Mouse (Mus musculus): Measurements from ENCODE around the gene Polr2m. TPM values are rescaled to one million over a fixed set of nuclear protein-coding genes. Genes with fewer than 3 reads are reported as not detected.
A peak's percentile ranks its signal among the peaks of the same experiment; 100 is the strongest.

The Polr2m gene
- polyA plus RNA-seq (2014; fragmentation: Nextera tagmentation; extraction: Ambion mirVana) = 260 and 294 TPM in 2 replicates

DNA sequence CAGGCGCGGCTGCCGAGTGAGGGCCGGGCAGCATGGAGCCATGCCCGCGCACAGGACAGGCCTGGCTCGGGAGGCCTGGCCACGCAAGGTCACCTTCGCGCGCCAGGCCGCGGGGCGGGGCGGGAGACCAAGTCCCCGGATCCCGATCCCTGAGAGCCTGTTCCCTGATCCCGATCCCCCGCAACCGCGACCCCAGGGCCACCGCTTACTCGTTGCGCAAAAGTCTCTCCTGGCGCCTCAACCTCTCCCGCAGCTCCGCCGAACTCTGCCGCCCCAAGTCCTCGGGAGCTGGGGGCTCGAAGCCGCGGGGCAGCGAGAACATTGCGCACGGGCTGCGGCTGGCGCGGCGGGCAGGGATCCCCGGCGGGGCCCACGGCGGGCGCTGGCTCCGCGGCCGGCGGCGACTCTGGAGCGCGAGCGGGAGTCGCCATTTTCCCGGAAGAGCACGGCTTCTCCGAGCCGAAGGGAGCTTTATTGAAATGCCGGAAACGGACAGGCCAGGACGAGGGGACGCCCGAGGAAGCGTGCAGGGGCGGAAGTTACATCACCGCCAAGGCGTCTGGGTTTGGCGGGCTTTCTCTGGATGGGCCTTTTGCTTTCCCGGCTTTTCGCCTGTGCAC lies at the start of gene Polr2m:
TSS of gene Polr2m (minus strand) at position 461 of the 620 bp plus-strand sequence.
- DNase-seq (ENCODE audit: low spot score) = peak; percentile 92
- peak within 1 kb of the TSS; percentile 87 for H3K4me2 ChIP-seq
- peak within 1 kb of the TSS; percentile 98 for H3K4me3 ChIP-seq (ENCODE audit: low read depth, low read length)
- no peaks in the 10 kb centered on the region for H3K9me3 ChIP-seq (ENCODE audit: control insufficient read depth, low read length)
- peak; percentile 96 for ATAC-seq (replicated peaks; ENCODE audit: low FRiP score)
- H3K27me3 ChIP-seq (replicated peaks; ENCODE audit: control insufficient read depth, insufficient read depth, low read length) = no peaks in the 10 kb centered on the region
- peak within 1 kb of the TSS; percentile 91 for H3K27ac ChIP-seq (ENCODE audit: low read depth, low read length)
- peaks cover 27% of the 10 kb centered on the region for H3K36me3 ChIP-seq (ENCODE audit: control insufficient read depth, insufficient read depth, low read length)
- peaks cover 13% of the 10 kb centered on the region for H3K4me1 ChIP-seq (replicated peaks; ENCODE audit: control insufficient read depth, insufficient read depth, low read length)
- under 1% methylated on average over 70 of the region's 70 CpGs for WGBS
- H3K9ac ChIP-seq (ENCODE audit: low read depth, low read length) = peak within 1 kb of the TSS; percentile 100

DNA sequence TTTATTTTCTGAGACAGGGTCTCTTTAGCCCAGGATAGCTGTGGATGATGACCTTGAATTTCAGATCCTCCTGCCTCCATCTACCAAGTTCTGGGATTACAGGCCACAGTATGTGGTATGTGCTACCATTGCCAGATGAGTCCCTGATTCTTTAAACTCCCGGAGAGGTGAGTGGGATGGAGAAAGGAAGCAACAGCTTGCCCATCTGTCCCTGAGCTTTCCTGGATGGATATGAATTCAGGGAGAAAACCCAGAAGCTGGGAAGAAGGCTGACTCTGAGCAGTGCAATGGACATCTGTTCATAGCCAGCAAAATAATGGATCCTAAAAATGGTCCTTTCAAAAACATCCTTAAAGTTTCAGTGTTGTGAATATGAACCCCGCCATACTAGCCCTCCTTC lies 49.3 kb upstream of the Polr2m start:
- WGBS = 87% methylated on average over 2 of the region's 2 CpGs
- no peaks in the 10 kb centered on the region for H3K27me3 ChIP-seq (replicated peaks; ENCODE audit: control insufficient read depth, insufficient read depth, low read length)
- 0 out of 2 replicates have a peak, but pooled peaks cover under 1% of the 10 kb centered on the region for H3K9me3 ChIP-seq (ENCODE audit: control insufficient read depth, low read length)
- no peak overlapping the region for H3K4me2 ChIP-seq
- DNase-seq (ENCODE audit: low spot score) = no peak
- H3K4me1 ChIP-seq (replicated peaks; ENCODE audit: control insufficient read depth, insufficient read depth, low read length) = no peaks in the 10 kb centered on the region
- no peaks in the 10 kb centered on the region for H3K36me3 ChIP-seq (ENCODE audit: control insufficient read depth, insufficient read depth, low read length)
- H3K4me3 ChIP-seq (ENCODE audit: low read depth, low read length) = no peak overlapping the region
- no peak for ATAC-seq (replicated peaks; ENCODE audit: low FRiP score)
- no peak overlapping the region for H3K27ac ChIP-seq (ENCODE audit: low read depth, low read length)
- H3K9ac ChIP-seq (ENCODE audit: low read depth, low read length) = no peak overlapping the region

GRCm38 (mm10) chr9:71529960-71530359 lies 44.2 kb upstream of the Polr2m start:
- 65% methylated on average over 2 of the region's 2 CpGs for WGBS
- H3K9ac ChIP-seq (ENCODE audit: low read depth, low read length) = no peak overlapping the region
- 0 out of 2 replicates have a peak, but pooled peaks cover 1% of the 10 kb centered on the region for H3K27me3 ChIP-seq (replicated peaks; ENCODE audit: control insufficient read depth, insufficient read depth, low read length)
- peaks cover 3% of the 10 kb centered on the region; the same call in 1 of the 2 replicates for H3K4me1 ChIP-seq (replicated peaks; ENCODE audit: control insufficient read depth, insufficient read depth, low read length)
- H3K4me3 ChIP-seq (ENCODE audit: low read depth, low read length) = no peak overlapping the region
- no peak overlapping the region for H3K4me2 ChIP-seq
- H3K36me3 ChIP-seq (ENCODE audit: control insufficient read depth, insufficient read depth, low read length) = no peaks in the 10 kb centered on the region
- no peak for DNase-seq (ENCODE audit: low spot score)
- no peak for ATAC-seq (replicated peaks; ENCODE audit: low FRiP score)
- 0 out of 2 replicates have a peak, but pooled peaks cover 2% of the 10 kb centered on the region for H3K9me3 ChIP-seq (ENCODE audit: control insufficient read depth, low read length)
- H3K27ac ChIP-seq (ENCODE audit: low read depth, low read length) = no peak overlapping the region

DNA sequence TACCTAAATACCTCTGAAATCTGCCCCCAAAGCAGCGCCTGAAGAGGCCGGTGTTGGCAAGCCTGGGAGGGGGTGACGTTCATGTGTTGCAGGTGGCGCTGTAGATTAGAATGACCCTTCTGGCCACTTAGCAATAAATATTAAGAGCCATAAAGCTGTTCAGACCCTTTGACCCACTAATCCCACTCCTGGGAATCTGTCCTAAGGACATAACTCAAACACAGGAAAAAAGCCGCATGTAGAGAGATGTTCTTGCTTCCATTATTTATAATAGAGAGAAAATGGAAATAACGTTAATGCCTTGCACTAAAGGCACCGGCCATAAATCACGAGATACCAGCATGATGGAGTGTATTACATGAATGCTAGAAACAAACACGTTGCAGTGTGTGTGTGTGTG lies 41.7 kb upstream of the Polr2m start:
- Histone ChIP-seq H3K36me3 (ENCODE audit: control insufficient read depth, insufficient read depth, low read length) (no peaks in the 10 kb centered on the region), H3K9ac (ENCODE audit: low read depth, low read length) (no peak overlapping the region), H3K4me1 (replicated peaks; ENCODE audit: control insufficient read depth, insufficient read depth, low read length) (peaks cover 3% of the 10 kb centered on the region; the same call in 1 of the 2 replicates), H3K9me3 (ENCODE audit: control insufficient read depth, low read length) (0 out of 2 replicates have a peak, but pooled peaks cover 2% of the 10 kb centered on the region), H3K27me3 (replicated peaks; ENCODE audit: control insufficient read depth, insufficient read depth, low read length) (0 out of 2 replicates have a peak, but pooled peaks cover 2% of the 10 kb centered on the region), H3K27ac (ENCODE audit: low read depth, low read length) (no peak overlapping the region), H3K4me3 (ENCODE audit: low read depth, low read length) (no peak overlapping the region), H3K4me2 (no peak overlapping the region)
- DNase-seq (ENCODE audit: low spot score) (no peak), ATAC-seq (replicated peaks; ENCODE audit: low FRiP score) (no peak)
- 67% methylated on average over 9 of the region's 9 CpGs for WGBS

- DNase-seq (ENCODE audit: low spot score) (no peak), ATAC-seq (replicated peaks; ENCODE audit: low FRiP score) (no peak)
- Histone ChIP-seq H3K9me3 (ENCODE audit: control insufficient read depth, low read length) (no peaks in the 10 kb centered on the region), H3K27me3 (replicated peaks; ENCODE audit: control insufficient read depth, insufficient read depth, low read length) (0 out of 2 replicates have a peak, but pooled peaks cover 2% of the 10 kb centered on the region), H3K36me3 (ENCODE audit: control insufficient read depth, insufficient read depth, low read length) (no peaks in the 10 kb centered on the region), H3K4me1 (replicated peaks; ENCODE audit: control insufficient read depth, insufficient read depth, low read length) (peaks cover 3% of the 10 kb centered on the region; the same call in 1 of the 2 replicates), H3K27ac (ENCODE audit: low read depth, low read length) (no peak overlapping the region), H3K4me3 (ENCODE audit: low read depth, low read length) (no peak overlapping the region), H3K4me2 (no peak overlapping the region), H3K9ac (ENCODE audit: low read depth, low read length) (no peak overlapping the region)
- 89% methylated on average over 4 of the region's 4 CpGs for WGBS
Measured at GRCm38 (mm10) chr9:71523901-71524300, 38.2 kb upstream of the Polr2m start.

DNA sequence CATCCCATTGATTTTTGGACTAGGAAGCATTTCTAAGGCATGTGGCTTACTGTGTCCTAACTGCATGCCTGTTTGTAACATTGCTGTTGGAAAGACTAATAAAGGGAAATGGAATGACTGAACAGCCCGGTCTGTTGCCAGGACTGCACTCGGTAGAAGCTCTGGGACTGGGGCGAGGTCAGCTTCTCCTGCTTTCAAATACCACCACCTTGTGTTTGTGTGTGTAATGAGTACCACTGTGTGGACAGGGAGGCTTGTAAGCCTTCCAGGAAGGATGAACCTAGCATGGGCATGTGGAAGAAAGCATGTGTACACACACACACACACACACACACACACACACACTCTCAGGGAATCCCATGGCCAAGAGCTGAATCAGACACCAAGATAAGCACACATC lies 34.1 kb upstream of the Polr2m start:
- Histone ChIP-seq H3K36me3 (ENCODE audit: control insufficient read depth, insufficient read depth, low read length) (no peaks in the 10 kb centered on the region), H3K9me3 (ENCODE audit: control insufficient read depth, low read length) (no peaks in the 10 kb centered on the region), H3K27me3 (replicated peaks; ENCODE audit: control insufficient read depth, insufficient read depth, low read length) (no peaks in the 10 kb centered on the region), H3K4me2 (no peak overlapping the region), H3K9ac (ENCODE audit: low read depth, low read length) (no peak overlapping the region), H3K4me3 (ENCODE audit: low read depth, low read length) (no peak overlapping the region), H3K27ac (ENCODE audit: low read depth, low read length) (no peak overlapping the region), H3K4me1 (replicated peaks; ENCODE audit: control insufficient read depth, insufficient read depth, low read length) (no peaks in the 10 kb centered on the region)
- DNase-seq (ENCODE audit: low spot score) (no peak), ATAC-seq (replicated peaks; ENCODE audit: low FRiP score) (no peak)
- 74% methylated on average over 3 of the region's 3 CpGs for WGBS

DNA sequence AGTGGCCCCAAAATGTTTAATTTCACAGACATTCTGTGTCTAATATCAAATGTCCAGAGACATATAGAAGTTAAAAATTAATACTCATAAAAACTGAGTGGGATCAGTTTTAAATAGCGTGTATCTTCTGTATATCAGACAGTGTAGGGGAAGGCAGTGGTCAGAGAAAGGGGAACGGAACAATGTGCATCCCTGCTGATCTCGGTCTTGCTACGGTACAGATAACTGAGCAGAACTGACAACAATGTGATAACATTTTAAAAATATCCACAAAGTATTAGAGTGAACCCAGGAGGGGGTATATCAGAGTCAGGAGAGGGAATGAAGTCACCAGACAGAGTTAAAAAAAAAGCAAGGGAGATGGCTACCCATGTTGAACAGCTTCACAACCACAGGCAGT lies 31.8 kb upstream of the Polr2m start:
- DNase-seq (ENCODE audit: low spot score) (no peak), ATAC-seq (replicated peaks; ENCODE audit: low FRiP score) (no peak)
- H3K27ac ChIP-seq (ENCODE audit: low read depth, low read length) = no peak overlapping the region
- no peaks in the 10 kb centered on the region for H3K27me3 ChIP-seq (replicated peaks; ENCODE audit: control insufficient read depth, insufficient read depth, low read length)
- H3K9me3 ChIP-seq (ENCODE audit: control insufficient read depth, low read length) = no peaks in the 10 kb centered on the region
- H3K36me3 ChIP-seq (ENCODE audit: control insufficient read depth, insufficient read depth, low read length) = no peaks in the 10 kb centered on the region
- H3K4me2 ChIP-seq = no peak overlapping the region
- no peak overlapping the region for H3K4me3 ChIP-seq (ENCODE audit: low read depth, low read length)
- WGBS = 50% methylated on average over 4 of the region's 4 CpGs
- no peaks in the 10 kb centered on the region for H3K4me1 ChIP-seq (replicated peaks; ENCODE audit: control insufficient read depth, insufficient read depth, low read length)
- H3K9ac ChIP-seq (ENCODE audit: low read depth, low read length) = no peak overlapping the region

DNA sequence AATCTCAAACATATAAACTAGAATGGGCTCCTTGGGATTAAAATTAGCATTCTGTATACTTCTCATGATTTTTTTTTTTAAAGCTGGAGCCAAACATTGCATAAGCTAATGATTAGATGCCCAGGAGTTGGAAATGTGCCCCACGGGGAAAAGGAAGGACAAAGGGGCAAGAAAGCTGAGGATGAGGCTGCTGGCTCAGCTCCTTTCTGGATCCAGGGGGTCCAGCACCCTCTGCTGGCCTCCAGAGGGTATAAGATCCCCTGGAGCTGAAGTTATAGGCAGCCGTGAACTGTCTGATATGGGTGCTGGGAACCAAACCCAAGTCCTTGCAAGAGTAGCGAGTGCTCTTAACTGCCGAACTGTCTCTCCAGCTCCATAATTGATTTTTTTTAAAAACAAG lies 30.1 kb upstream of the Polr2m start:
- Histone ChIP-seq H3K4me1 (replicated peaks; ENCODE audit: control insufficient read depth, insufficient read depth, low read length) (no peaks in the 10 kb centered on the region), H3K4me3 (ENCODE audit: low read depth, low read length) (no peak overlapping the region), H3K9me3 (ENCODE audit: control insufficient read depth, low read length) (no peaks in the 10 kb centered on the region), H3K36me3 (ENCODE audit: control insufficient read depth, insufficient read depth, low read length) (no peaks in the 10 kb centered on the region), H3K27ac (ENCODE audit: low read depth, low read length) (no peak overlapping the region), H3K9ac (ENCODE audit: low read depth, low read length) (no peak overlapping the region), H3K4me2 (no peak overlapping the region), H3K27me3 (replicated peaks; ENCODE audit: control insufficient read depth, insufficient read depth, low read length) (no peaks in the 10 kb centered on the region)
- ATAC-seq (replicated peaks; ENCODE audit: low FRiP score) (no peak), DNase-seq (ENCODE audit: low spot score) (no peak)
- 85% methylated on average over 4 of the region's 4 CpGs for WGBS

DNA sequence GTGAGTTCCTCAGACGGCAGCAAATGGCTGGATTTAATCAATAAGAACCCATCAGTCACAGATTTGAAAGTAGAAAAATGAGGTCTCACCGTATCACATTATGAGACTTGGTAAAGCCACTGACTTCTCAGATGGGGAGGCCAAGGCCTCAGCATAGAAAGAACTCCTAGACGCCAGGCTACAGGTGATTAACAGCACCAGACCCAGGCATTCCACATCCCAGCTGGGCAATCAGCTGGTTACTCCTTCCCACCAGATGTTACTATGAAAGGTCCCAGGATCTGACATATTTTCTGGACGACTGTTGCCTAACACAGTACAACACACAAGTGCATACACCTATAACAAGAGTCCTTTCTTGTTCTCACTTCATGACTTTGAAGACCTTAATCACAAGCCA lies 27.8 kb upstream of the Polr2m start:
- no peaks in the 10 kb centered on the region for H3K36me3 ChIP-seq (ENCODE audit: control insufficient read depth, insufficient read depth, low read length)
- no peak overlapping the region for H3K4me2 ChIP-seq
- H3K4me3 ChIP-seq (ENCODE audit: low read depth, low read length) = no peak overlapping the region
- DNase-seq (ENCODE audit: low spot score) (no peak), ATAC-seq (replicated peaks; ENCODE audit: low FRiP score) (no peak)
- no peaks in the 10 kb centered on the region for H3K9me3 ChIP-seq (ENCODE audit: control insufficient read depth, low read length)
- H3K4me1 ChIP-seq (replicated peaks; ENCODE audit: control insufficient read depth, insufficient read depth, low read length) = no peaks in the 10 kb centered on the region
- H3K9ac ChIP-seq (ENCODE audit: low read depth, low read length) = no peak overlapping the region
- H3K27ac ChIP-seq (ENCODE audit: low read depth, low read length) = no peak overlapping the region
- 68% methylated on average over 4 of the region's 4 CpGs for WGBS
- no peaks in the 10 kb centered on the region for H3K27me3 ChIP-seq (replicated peaks; ENCODE audit: control insufficient read depth, insufficient read depth, low read length)

All from liver, embryonic 11.5 days (tissue).